Comparison of ENCODE assay signal across 12 mouse cellular contexts in genomic region chr2:180033956-180034355, GRCm38 (mm10). TPM values are rescaled to one million over a fixed set of nuclear protein-coding genes. Genes with fewer than 3 reads are reported as not detected.
DNase-seq lines count a peak whose midpoint lies in the region; ATAC-seq and TF ChIP-seq lines count a peak whose summit lies in the region.
"Had no signal": no experiment of that assay in that cellular context is flagged by ENCODE, and none has a peak within 500 bp of the region (broad histone marks: within the 10 kb centered on the region; RNA-seq: fewer than 3 reads in every experiment).

No protein-coding gene starts in this region.

- 66% methylated on average over 3 of the region's 3 CpGs for WGBS in liver, embryonic 12.5 days (ENCODE audit: insufficient replicate concordance)
- 58% methylated on average over 3 of the region's 3 CpGs for WGBS in limb, embryonic 10.5 days

- no peaks in the 10 kb centered on the region for H3K9me3 ChIP-seq in liver, embryonic 12.5 days (replicated peaks)
- H3K9me3 ChIP-seq in limb, embryonic 10.5 days (replicated peaks) = no peaks in the 10 kb centered on the region
- H3K9me3 ChIP-seq: forebrain, embryonic 13.5 days had no signal

- peaks cover 15% of the 10 kb centered on the region for H3K79me3 ChIP-seq in C2C12 (ENCODE audit: low read depth)

- TF ChIP-seq CTCF in C2C12 (IDR thresholded peaks at IDR 0.05; ENCODE audit: control insufficient read depth, insufficient read depth, insufficient read length) = no peak

- no peak overlapping the region for H3K4me3 ChIP-seq in liver, embryonic 12.5 days
- no peak overlapping the region for H3K4me3 ChIP-seq in C2C12 (ENCODE audit: insufficient read depth, poor library complexity, severe bottlenecking)
- H3K4me3 ChIP-seq in limb, embryonic 10.5 days = no peak overlapping the region
- H3K4me3 ChIP-seq: forebrain, embryonic 13.5 days; layer of hippocampus, adult 2 months had no signal

- H3K79me2 ChIP-seq in C2C12 (ENCODE audit: control insufficient read depth, insufficient read depth) = peaks cover 55% of the 10 kb centered on the region

- H3K27ac ChIP-seq in liver, embryonic 12.5 days = no peak overlapping the region
- 0 out of 2 replicates have a peak overlapping the region, but pooled peaks have one; percentile 53 for H3K27ac ChIP-seq in limb, embryonic 10.5 days
- H3K27ac ChIP-seq: forebrain, embryonic 13.5 days; layer of hippocampus, adult 2 months had no signal

- H3K9ac ChIP-seq in liver, embryonic 12.5 days = no peak overlapping the region
- H3K9ac ChIP-seq: forebrain, embryonic 13.5 days had no signal

- H3K27me3 ChIP-seq in liver, embryonic 12.5 days (replicated peaks) = no peaks in the 10 kb centered on the region
- H3K27me3 ChIP-seq in C2C12 (ENCODE audit: control insufficient read depth, insufficient read depth, insufficient read length) = no peaks in the 10 kb centered on the region
- no peaks in the 10 kb centered on the region for H3K27me3 ChIP-seq in limb, embryonic 10.5 days (ENCODE audit: low read depth, poor library complexity, severe bottlenecking)
- H3K27me3 ChIP-seq: forebrain, embryonic 13.5 days had no signal

- no peak overlapping the region for H3ac ChIP-seq in C2C12 (ENCODE audit: control insufficient read depth, insufficient read length, low read depth)

- peaks cover 100% of the 10 kb centered on the region for H3K36me3 ChIP-seq in liver, embryonic 12.5 days
- H3K36me3 ChIP-seq in C2C12 (ENCODE audit: control insufficient read depth, insufficient read depth) = peaks cover 91% of the 10 kb centered on the region
- H3K36me3 ChIP-seq in limb, embryonic 10.5 days = peaks cover 100% of the 10 kb centered on the region

- no peak overlapping the region for H3K4me2 ChIP-seq in liver, embryonic 12.5 days
- H3K4me2 ChIP-seq: forebrain, embryonic 13.5 days had no signal

- 0 out of 2 replicates have a peak, but pooled peaks have one; percentile 18 for ATAC-seq in liver, embryonic 12.5 days
- ATAC-seq: forebrain, embryonic 13.5 days had no signal

- no peaks in the 10 kb centered on the region for H3K4me1 ChIP-seq in liver, embryonic 12.5 days
- peaks cover 28% of the 10 kb centered on the region for H3K4me1 ChIP-seq in limb, embryonic 10.5 days

- no peak for DNase-seq in liver
- peak; percentile 44 for DNase-seq in NIH3T3 (ENCODE audit: low read depth)
- no peak for DNase-seq in limb, embryonic 10.5 days (ENCODE audit: low spot score)
- DNase-seq in thymus, postnatal 10 days (ENCODE audit: low spot score in 2 of 2) = no peak
- DNase-seq in adrenal gland, adult 8-10 months = no peak
- DNase-seq: gastrocnemius, postnatal 14 days; kidney, adult 11 months; lung, adult 2 months had no signal

TF ChIP-seq in C2C12, 6 proteins besides CTCF, POLR2A, EP300 and RAD21:
- peak; percentile 10 for TF ChIP-seq USF1 (IDR thresholded peaks at IDR 0.05; ENCODE audit: low read depth)
- peak; percentile 42 for TF ChIP-seq MAX (IDR thresholded peaks at IDR 0.05)
- no peak for TF ChIP-seq MYOG (IDR thresholded peaks at IDR 0.05; ENCODE audit: control insufficient read depth, extremely low read depth, insufficient read length)
- no peak for TF ChIP-seq MYOD1 (IDR thresholded peaks at IDR 0.05; ENCODE audit: control insufficient read depth, insufficient read length, low read depth)

RNA-seq across cellular contexts. Expression of gene Psma7, which starts 8.3 kb away (rescaled TPM):
- polyA plus RNA-seq in liver, embryonic 12.5 days (2016; fragmentation: Nextera tagmentation; extraction: Ambion mirVana) = 455 and 456 TPM in 2 replicates
- 559 TPM for polyA plus RNA-seq in C2C12 (2012; fragmentation: generic; extraction: Trizol)
- polyA plus RNA-seq in limb, embryonic 10.5 days (2016; fragmentation: Nextera tagmentation; extraction: Ambion mirVana) = 868 and 947 TPM in 2 replicates
- 100 to 1,000 TPM; 195 to 232 (median 215) TPM for total RNA-seq in adrenal gland, adult 8-10 months (2022)

RNA-seq across cellular contexts. Expression of gene Ss18l1, which starts 8.4 kb away (rescaled TPM):
- polyA plus RNA-seq in liver, embryonic 12.5 days (2016; fragmentation: Nextera tagmentation; extraction: Ambion mirVana) = 1.3 and 1.6 TPM in 2 replicates
- 0.96 TPM for polyA plus RNA-seq in C2C12 (2012; fragmentation: generic; extraction: Trizol)
- polyA plus RNA-seq in limb, embryonic 10.5 days (2016; fragmentation: Nextera tagmentation; extraction: Ambion mirVana) = 5.8 and 7.4 TPM in 2 replicates
- total RNA-seq in adrenal gland, adult 8-10 months (2022) = 10 to 100 TPM in 3 of 4 experiments, 1 to 10 TPM in 1; 9.9 to 14.3 (median 11.7) TPM

RNA-seq across cellular contexts. Expression of gene Lsm14b, which starts 9.2 kb away (rescaled TPM):
- polyA plus RNA-seq in liver, embryonic 12.5 days (2016; fragmentation: Nextera tagmentation; extraction: Ambion mirVana) = 2.4 and 2.7 TPM in 2 replicates
- polyA plus RNA-seq in C2C12 (2012; fragmentation: generic; extraction: Trizol) = 35.2 TPM
- 8.1 and 9.1 TPM in 2 replicates for polyA plus RNA-seq in limb, embryonic 10.5 days (2016; fragmentation: Nextera tagmentation; extraction: Ambion mirVana)
- total RNA-seq in adrenal gland, adult 8-10 months (2022) = 10 to 100 TPM; 41.8 to 54.8 (median 48.5) TPM

RNA-seq across cellular contexts. Expression of gene Mtg2, which starts 36.4 kb away (rescaled TPM):
- 17.6 and 18.0 TPM in 2 replicates for polyA plus RNA-seq in liver, embryonic 12.5 days (2016; fragmentation: Nextera tagmentation; extraction: Ambion mirVana)
- 18.0 TPM for polyA plus RNA-seq in C2C12 (2012; fragmentation: generic; extraction: Trizol)
- polyA plus RNA-seq in limb, embryonic 10.5 days (2016; fragmentation: Nextera tagmentation; extraction: Ambion mirVana) = 32.1 and 33.1 TPM in 2 replicates
- 10 to 100 TPM; 17.3 to 26.1 (median 21.6) TPM for total RNA-seq in adrenal gland, adult 8-10 months (2022)

RNA-seq across cellular contexts. Expression of gene Taf4, which starts 57.5 kb away (rescaled TPM):
- polyA plus RNA-seq in liver, embryonic 12.5 days (2016; fragmentation: Nextera tagmentation; extraction: Ambion mirVana) = 2.2 and 2.6 TPM in 2 replicates
- 6.9 TPM for polyA plus RNA-seq in C2C12 (2012; fragmentation: generic; extraction: Trizol)
- polyA plus RNA-seq in limb, embryonic 10.5 days (2016; fragmentation: Nextera tagmentation; extraction: Ambion mirVana) = 2.7 and 3.3 TPM in 2 replicates
- 10 to 100 TPM; 16.8 to 22.8 (median 19.6) TPM for total RNA-seq in adrenal gland, adult 8-10 months (2022)
